Mouse (Mus musculus): ENCODE data around the gene Gm8914.
"Not testable (repeated sequence)": the region's sequence is repeated elsewhere in the genome, so short reads cannot be mapped to it uniquely, and the experiment has no call there.

Gene Gm8914

DNA sequence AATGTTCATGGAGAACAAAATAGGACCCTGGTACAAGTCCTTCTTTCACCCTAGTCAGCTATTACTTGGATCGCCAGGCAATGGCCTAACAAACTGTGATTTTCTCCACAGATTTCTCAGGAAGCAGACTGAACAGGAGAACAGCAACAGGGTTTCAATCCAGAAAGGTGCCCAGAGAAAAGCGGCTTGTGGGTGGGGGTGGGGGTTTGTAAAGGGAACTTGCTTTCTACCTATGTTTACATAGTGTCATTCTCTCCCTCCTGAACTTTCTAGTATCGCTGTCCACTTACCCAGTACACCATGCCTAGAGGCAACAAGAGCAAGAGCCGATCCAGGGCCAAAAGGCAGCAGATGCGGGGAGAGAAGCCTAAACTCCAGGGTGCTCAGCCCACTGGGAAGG, at the start of gene Gm8914:
Gene Gm8914 (plus strand): TSS at position 301 of the 400 bp plus-strand sequence.
- DNase-seq (ENCODE audit: extremely low spot score), result not testable (repeated sequence)
